Mouse (Mus musculus) midbrain, embryonic 14.5 days (tissue): ENCODE data around the gene Gpkow. TPM values are rescaled to one million over a fixed set of nuclear protein-coding genes. Genes with fewer than 3 reads are reported as not detected.
"Not testable (repeated sequence)": the region's sequence is repeated elsewhere in the genome, so short reads cannot be mapped to it uniquely, and the experiment has no call there.

Experiments
- ATAC-seq: fragments of 200-750 bp; cut with Nextera tagmentation; 2 replicates; pipeline ENCODE4 v1.8.0; 2017; ENCODE audit warnings: moderate number of reproducible peaks, moderate library complexity; ENCODE audit not compliant: low FRiP score, low TSS enrichment
- DNase-seq: peaks from one replicate; pipeline ENCODE4 v3.0.0-alpha.2; 2015
- H3K27ac ChIP-seq: fragments of 300-500 bp; sonication (generic); replicated peaks from 2 replicates; pipeline ENCODE4 v1.5.1; 2014; ENCODE audit warnings: mild to moderate bottlenecking, low read depth, low read length, moderate library complexity
- H3K27me3 ChIP-seq: fragments of 300-500 bp; sonication (generic); 2 replicates; pipeline ENCODE4 v1.6.1; 2014; ENCODE audit warnings: low read length, control low read depth, mixed read lengths; ENCODE audit not compliant: control insufficient read depth, insufficient read depth
- H3K36me3 ChIP-seq: fragments of 300-500 bp; sonication (generic); 2 replicates; pipeline ENCODE4 v1.6.1; 2014; ENCODE audit warnings: low read length, control low read depth; ENCODE audit not compliant: control insufficient read depth, insufficient read depth
- H3K4me1 ChIP-seq: fragments of 300-500 bp; sonication (generic); 2 replicates; pipeline ENCODE4 v1.6.1; 2014; ENCODE audit warnings: mild to moderate bottlenecking, antibody characterized with exemption, low read length, control low read depth; ENCODE audit not compliant: control insufficient read depth, insufficient read depth
- H3K4me2 ChIP-seq: fragments of 300-500 bp; sonication (generic); 2 replicates; pipeline ENCODE4 v1.6.1; 2014; ENCODE audit warnings: mild to moderate bottlenecking, low read length, moderate library complexity
- H3K4me3 ChIP-seq: fragments of 300-500 bp; sonication (generic); replicated peaks from 2 replicates; pipeline ENCODE4 v1.5.1; 2014; ENCODE audit warnings: low read depth, low read length
- H3K9ac ChIP-seq: fragments of 300-500 bp; sonication (generic); replicated peaks from 2 replicates; pipeline ENCODE4 v1.6.1; 2014; ENCODE audit warnings: mild to moderate bottlenecking, low read length, moderate library complexity
- H3K9me3 ChIP-seq: fragments of 300-500 bp; sonication (generic); 2 replicates; pipeline ENCODE4 v1.6.1; 2016; ENCODE audit warnings: low read length, control low read depth, mixed read lengths; ENCODE audit not compliant: control insufficient read depth
- WGBS: fragments of 180-500 bp; shearing (Covaris S2); extraction: QIAGEN DNeasy Blood & Tissue Kit; methylation state at CpG from one replicate; pipeline ENCODE4 v1.1.7; 2014; 5-methylcytosine and 5-hydroxymethylcytosine counted together
- polyA plus RNA-seq: library from polyadenylated mRNA; unstranded; fragments of >200 nt; fragmentation: Nextera tagmentation; extraction: Ambion mirVana; gene quantifications from 2 replicates; pipeline ENCODE4 v1.2.1, GENCODE M21; 2014

Gpkow gene
- polyA plus RNA-seq, 1 experiment from 2014 or later = 53.8 TPM

DNA sequence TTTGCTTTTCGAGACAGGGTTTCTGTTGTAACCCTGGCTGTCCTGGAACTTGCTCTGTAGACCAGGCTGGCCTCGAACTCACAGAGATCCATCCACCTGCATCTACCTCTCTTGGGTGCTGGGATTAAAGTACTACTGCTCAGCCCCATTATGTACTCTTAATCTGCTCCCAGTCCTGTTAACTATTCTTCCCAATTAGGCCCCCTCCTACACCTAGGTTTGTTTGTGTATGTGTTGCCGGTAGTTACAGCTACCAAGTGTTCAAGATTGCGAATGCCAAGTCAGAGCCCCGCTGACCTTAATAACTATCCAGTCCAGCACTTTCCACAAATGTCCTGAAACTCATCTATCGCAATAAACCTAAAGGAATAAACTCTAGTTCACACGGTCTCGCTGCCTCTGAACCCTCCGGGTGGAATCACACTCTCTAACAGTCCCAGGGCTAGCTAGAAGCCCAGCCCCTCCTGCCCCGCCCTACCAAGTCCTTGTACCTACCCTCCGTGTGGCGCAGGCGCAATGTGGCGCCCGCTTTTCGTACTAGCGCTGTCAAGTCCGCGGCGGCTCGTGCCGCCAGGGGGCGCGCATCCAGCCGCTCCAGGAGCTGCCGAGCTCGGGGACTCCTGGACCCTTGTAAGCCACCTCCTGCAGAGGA lies 17.4 kb upstream of the Gpkow start:
- no peak overlapping the region for H3K27ac ChIP-seq
- H3K4me3 ChIP-seq = no peak overlapping the region
- ATAC-seq (peak; percentile 90), DNase-seq (peak; percentile 93)
- peak overlapping the region; percentile 48 for H3K4me2 ChIP-seq
- H3K27me3 ChIP-seq = no peaks in the 10 kb centered on the region
- no peaks in the 10 kb centered on the region for H3K4me1 ChIP-seq
- H3K9me3 ChIP-seq = no peaks in the 10 kb centered on the region
- WGBS = 20% methylated on average over 27 of the region's 27 CpGs
- no peaks in the 10 kb centered on the region for H3K36me3 ChIP-seq
- no peak overlapping the region for H3K9ac ChIP-seq

- ATAC-seq = no peak
- WGBS = 28% methylated on average over 12 of the region's 12 CpGs
- H3K9ac ChIP-seq = no peak overlapping the region
These were observed 16.9 kb upstream of the Gpkow start for GRCm38 (mm10) chrX:7680057-7680412.

GRCm38 (mm10) chrX:7680864-7681263 lies 16.1 kb upstream of the Gpkow start, which contains the start of gene Magix:
Gene Magix, minus strand, starts transcription at chrX:7681251.
- no peak within 1 kb of the TSS for H3K27ac ChIP-seq
- ATAC-seq = no peak
- no peak for DNase-seq
- H3K27me3 ChIP-seq = no peaks in the 10 kb centered on the region
- no peaks in the 10 kb centered on the region for H3K36me3 ChIP-seq
- H3K4me1 ChIP-seq = no peaks in the 10 kb centered on the region
- no peak within 1 kb of the TSS for H3K4me3 ChIP-seq
- no peaks in the 10 kb centered on the region for H3K9me3 ChIP-seq
- no peak within 1 kb of the TSS for H3K9ac ChIP-seq
- peak within 1 kb of the TSS; percentile 48 for H3K4me2 ChIP-seq
- 72% methylated on average over 14 of the region's 14 CpGs for WGBS

More at GRCm38 (mm10) chrX:7680057-7680412, 16.9 kb upstream of the Gpkow start:
- Histone ChIP-seq H3K4me2 (peak overlapping the region; percentile 48), H3K9me3 (no peaks in the 10 kb centered on the region), H3K4me1 (no peaks in the 10 kb centered on the region), H3K27ac (no peak overlapping the region), H3K4me3 (no peak overlapping the region), H3K27me3 (no peaks in the 10 kb centered on the region), H3K36me3 (no peaks in the 10 kb centered on the region)
- no peak for DNase-seq

- Histone ChIP-seq H3K9ac (no peak overlapping the region), H3K27me3 (no peaks in the 10 kb centered on the region), H3K4me3 (no peak overlapping the region), H3K4me2 (no peak overlapping the region), H3K9me3 (no peaks in the 10 kb centered on the region), H3K36me3 (no peaks in the 10 kb centered on the region), H3K4me1 (no peaks in the 10 kb centered on the region), H3K27ac (no peak overlapping the region)
- ATAC-seq = no peak
- DNase-seq = no peak
- WGBS = 94% methylated on average over 2 of the region's 2 CpGs
These were observed 8.6 kb upstream of the Gpkow start for GRCm38 (mm10) chrX:7688321-7688720.

- DNase-seq (no peak), ATAC-seq (no peak)
- Histone ChIP-seq H3K9ac (no peak overlapping the region), H3K36me3 (no peaks in the 10 kb centered on the region), H3K27me3 (no peaks in the 10 kb centered on the region), H3K9me3 (no peaks in the 10 kb centered on the region), H3K4me3 (no peak overlapping the region), H3K4me1 (no peaks in the 10 kb centered on the region), H3K27ac (no peak overlapping the region), H3K4me2 (no peak overlapping the region)
- WGBS = 65% methylated on average over 3 of the region's 3 CpGs
These were observed 6.4 kb upstream of the Gpkow start for GRCm38 (mm10) chrX:7690486-7690885.

DNA sequence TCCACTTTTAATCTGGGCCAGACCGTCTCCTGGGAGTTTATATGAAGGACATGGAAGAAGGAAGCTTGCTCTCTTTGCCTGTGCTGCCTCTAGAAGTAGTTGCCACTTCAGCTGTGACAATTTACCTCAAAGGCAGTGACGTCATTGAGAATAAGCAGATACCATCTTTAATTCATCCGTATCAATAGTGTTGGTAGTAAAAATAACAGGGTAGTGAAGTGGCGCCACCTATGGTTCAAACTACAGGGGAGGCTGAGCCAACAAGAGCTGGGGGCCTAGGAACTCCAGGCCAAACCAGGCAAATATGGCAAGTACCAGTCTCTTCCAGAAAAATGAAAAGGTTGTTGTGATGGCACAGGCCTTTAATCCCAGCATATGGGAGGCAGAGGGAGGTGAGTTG lies 4.1 kb upstream of the Gpkow start:
- Histone ChIP-seq H3K4me3 (no peak overlapping the region), H3K4me1 (no peaks in the 10 kb centered on the region), H3K27ac (no peak overlapping the region), H3K9ac (no peak overlapping the region), H3K9me3 (no peaks in the 10 kb centered on the region), H3K4me2 (no peak overlapping the region), H3K27me3 (no peaks in the 10 kb centered on the region), H3K36me3 (no peaks in the 10 kb centered on the region)
- 42% methylated on average over 4 of the region's 4 CpGs for WGBS
- DNase-seq (no peak), ATAC-seq (no peak)

DNA sequence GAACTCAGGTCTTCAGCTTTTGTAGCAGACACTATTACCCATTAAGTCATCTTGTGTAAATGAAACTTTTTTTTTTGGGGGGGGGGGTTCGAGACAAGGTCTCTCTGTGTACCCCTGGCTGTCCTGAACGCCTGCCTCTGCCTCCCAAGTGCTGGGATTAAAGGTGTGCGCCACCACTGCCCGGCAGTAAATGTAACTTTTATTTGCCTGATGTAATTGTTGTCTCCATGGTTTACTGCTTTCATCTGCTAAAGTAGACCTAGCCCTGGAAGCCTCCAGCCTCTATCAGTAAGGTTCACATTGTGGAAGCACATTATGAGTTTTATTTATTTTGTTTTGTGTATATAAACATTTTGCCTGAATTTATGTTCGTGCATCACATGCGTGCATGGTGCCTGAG lies 411 bp upstream of the Gpkow start:
- no peaks in the 10 kb centered on the region for H3K27me3 ChIP-seq
- no peaks in the 10 kb centered on the region for H3K4me1 ChIP-seq
- H3K27ac ChIP-seq = no peak overlapping the region
- H3K9ac ChIP-seq = no peak overlapping the region
- H3K4me3 ChIP-seq = no peak overlapping the region
- ATAC-seq (peak; percentile 49), DNase-seq (no peak)
- peaks cover 9% of the 10 kb centered on the region; the same call in 1 of the 2 replicates for H3K36me3 ChIP-seq
- 53% methylated on average over 6 of the region's 6 CpGs for WGBS
- H3K4me2 ChIP-seq = peak overlapping the region; percentile 42
- no peaks in the 10 kb centered on the region for H3K9me3 ChIP-seq

GRCm38 (mm10) chrX:7713764-7714134 lies 16.8 kb downstream of the Gpkow start:
- DNase-seq, H3K27me3 ChIP-seq, H3K9me3 ChIP-seq, H3K9ac ChIP-seq, H3K4me1 ChIP-seq, H3K36me3 ChIP-seq: not testable (repeated sequence)
- peak; percentile 60; the same call in 1 of the 2 replicates for ATAC-seq
- Histone ChIP-seq H3K4me3 (peak overlapping the region; percentile 34), H3K27ac (0 out of 2 replicates have a peak overlapping the region, but pooled peaks have one; percentile 26), H3K4me2 (peak overlapping the region; percentile 53)
- 38% methylated on average over 5 of the region's 12 CpGs for WGBS

DNA sequence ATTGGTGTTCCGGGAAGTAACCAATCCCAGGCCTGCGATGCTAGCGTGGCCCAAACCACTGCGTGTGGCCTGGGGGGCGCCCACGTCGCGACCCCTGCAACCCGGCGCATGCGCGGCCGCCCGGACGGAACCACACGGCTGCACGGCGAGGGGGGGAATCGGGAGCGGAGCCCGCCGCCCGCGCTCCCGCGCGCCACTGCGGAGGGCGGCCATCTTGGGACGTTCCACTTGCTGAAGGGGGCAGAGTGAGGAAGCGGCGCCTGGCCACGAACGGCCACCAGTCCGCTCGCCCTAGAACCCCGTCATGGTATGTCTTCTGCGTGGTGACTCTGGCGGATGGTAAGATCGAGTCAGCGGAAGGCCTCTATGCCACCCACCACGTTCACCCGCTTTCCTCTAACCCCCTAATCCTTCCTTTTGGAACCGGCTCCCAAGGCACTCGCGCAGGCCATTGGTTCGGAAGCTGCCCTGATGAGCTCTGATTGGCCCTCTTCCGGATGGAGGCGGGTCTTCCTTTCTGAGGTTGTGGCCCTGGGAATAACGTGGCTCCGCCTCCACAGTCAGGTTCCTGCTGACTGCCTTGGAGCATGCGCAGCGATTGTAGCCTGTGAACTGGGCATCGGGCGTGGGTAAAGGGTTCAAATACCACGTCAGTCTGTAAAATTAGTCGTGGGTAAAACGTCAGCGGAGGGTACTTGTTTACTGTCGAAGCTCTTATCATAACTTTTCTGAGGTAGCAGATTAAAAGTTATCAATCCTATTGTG lies 17.4 kb downstream of the Gpkow start, which contains the start of gene Wdr45:
Gene Wdr45 (plus strand): TSS at position 199 of the 765 bp plus-strand sequence.
- 0 out of 2 replicates have a peak within 1 kb of the TSS, but pooled peaks have one; percentile 26 for H3K27ac ChIP-seq
- H3K4me3 ChIP-seq = peak within 1 kb of the TSS; percentile 34
- 26% methylated on average over 42 of the region's 60 CpGs for WGBS
- H3K9ac ChIP-seq, H3K9me3 ChIP-seq, H3K36me3 ChIP-seq, H3K27me3 ChIP-seq, H3K4me1 ChIP-seq: not testable (repeated sequence)
- ATAC-seq = peak; percentile 96
- peak within 1 kb of the TSS; percentile 53 for H3K4me2 ChIP-seq
- peak; percentile 94 for DNase-seq
